Comparison of ENCODE assay signal across 8 mouse cellular contexts in the genomic region with DNA sequence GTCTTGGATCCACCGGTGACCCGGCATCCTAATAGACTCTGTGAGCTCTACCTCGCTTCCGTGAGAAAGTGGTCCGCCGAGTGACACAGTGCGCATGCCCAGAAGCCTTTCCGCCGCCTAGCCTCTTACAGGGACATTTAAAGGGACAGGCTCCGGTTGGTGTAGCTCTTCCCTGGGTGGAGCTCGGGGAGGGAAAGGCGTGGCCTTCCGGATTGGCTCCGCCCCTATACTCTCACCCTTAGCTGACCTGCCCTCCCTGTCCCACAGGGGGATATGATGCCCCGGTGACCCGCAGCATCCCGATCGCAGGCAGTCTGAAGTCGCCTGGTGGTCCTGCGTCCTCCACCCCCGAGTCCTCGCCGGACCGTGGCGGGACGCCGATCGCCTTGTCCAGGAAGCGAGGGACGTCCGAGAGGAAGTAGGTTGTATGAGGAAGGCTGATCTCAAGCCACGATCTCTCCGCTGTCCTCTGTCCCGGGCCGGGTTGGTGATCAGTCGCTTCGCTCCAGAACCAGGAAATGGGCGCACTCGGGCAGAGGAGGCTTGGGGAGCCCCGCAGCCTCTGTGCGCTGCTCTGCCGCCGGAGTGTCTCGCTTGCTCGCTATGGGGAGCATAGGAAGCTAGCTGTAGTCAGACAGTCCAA. TPM values are rescaled to one million over a fixed set of nuclear protein-coding genes. Genes with fewer than 3 reads are reported as not detected.
DNase-seq lines count a peak whose midpoint lies in the region; ATAC-seq and TF ChIP-seq lines count a peak whose summit lies in the region.

A gene (minus strand): TSS at position 139 of the 643 bp plus-strand sequence.
A gene (plus strand): TSS at position 235 of the 643 bp plus-strand sequence.

- H3K27ac ChIP-seq in cortical plate, adult 2 months (ENCODE audit: insufficient read depth, low read length): no peak within 1 kb of the TSS

- H3K27me3 ChIP-seq in megakaryocyte, embryonic 14.5 days (replicated peaks): no peaks in the 10 kb centered on the region

- ATAC-seq in activated CD4-positive, CD25-positive, alpha-beta regulatory T cell, adult 4 months: peak; percentile 97

- peak; percentile 91 to 93 for DNase-seq in gastrocnemius, adult 8-10 months (ENCODE audit: low spot score in 2 of 2)
- peak; percentile 84 for DNase-seq in hindlimb bud, embryonic 11.5 days (ENCODE audit: extremely low spot score, low read depth, low spot score)
- peak; percentile 76 to 90 for DNase-seq in left cerebral cortex, adult 8-10 months (ENCODE audit: low spot score in 2 of 2)
- DNase-seq in right cerebral cortex, postnatal 10 days (ENCODE audit: low spot score in 2 of 2): peak; percentile 94 to 95
- DNase-seq in urinary bladder, postnatal 25 days (ENCODE audit: low spot score): peak; percentile 87

- H3K9me3 ChIP-seq in megakaryocyte, embryonic 14.5 days: 0 out of 2 replicates have a peak, but pooled peaks cover 4% of the 10 kb centered on the region

- TF ChIP-seq CTCF in cortical plate, adult 2 months (IDR thresholded peaks at IDR 0.05; ENCODE audit: extremely low read depth, insufficient read depth, low read length): no peak

- peak; percentile 79 for TF ChIP-seq POLR2A in cortical plate, adult 2 months (IDR thresholded peaks at IDR 0.05; ENCODE audit: extremely low read depth, insufficient read depth, low read length)

- H3K36me3 ChIP-seq in megakaryocyte, embryonic 14.5 days (replicated peaks; ENCODE audit: low read length): peaks cover 57% of the 10 kb centered on the region

- no peaks in the 10 kb centered on the region for H3K4me1 ChIP-seq in cortical plate, adult 2 months (ENCODE audit: control insufficient read depth, insufficient read depth, low read length)
- H3K4me1 ChIP-seq in megakaryocyte, embryonic 14.5 days: peaks cover 31% of the 10 kb centered on the region

- H3K4me3 ChIP-seq in cortical plate, adult 2 months (ENCODE audit: insufficient read depth, low read length): peak within 1 kb of the TSS; percentile 67
- H3K4me3 ChIP-seq in megakaryocyte, embryonic 14.5 days (replicated peaks): peak within 1 kb of the TSS; percentile 100

RNA-seq across cellular contexts. Expression of the first gene that starts in this region (rescaled TPM):
- polyA plus RNA-seq in activated CD4-positive, CD25-positive, alpha-beta regulatory T cell, adult 4 months (2017; shearing (Covaris generic)): 1 to 10 TPM; 7.1 to 8.7 TPM
- polyA plus RNA-seq in cortical plate, adult 2 months (2012; rRNA removed): 3.1 and 3.3 TPM in 2 replicates
- 1 to 10 TPM; 1.2 to 1.9 (median 1.4) TPM for total RNA-seq in gastrocnemius, adult 8-10 months (2022)
- total RNA-seq in left cerebral cortex, adult 8-10 months (2022): 1 to 10 TPM; 2.4 to 5.7 (median 4.2) TPM
- 0.97 and 6.3 TPM in 2 replicates for polyA plus RNA-seq in megakaryocyte, embryonic 14.5 days (2012; ENCODE audit: insufficient read depth, low replicate concordance)

RNA-seq across cellular contexts. Expression of the second gene that starts in this region (rescaled TPM):
- 10 to 100 TPM; 31.4 to 37.2 TPM for polyA plus RNA-seq in activated CD4-positive, CD25-positive, alpha-beta regulatory T cell, adult 4 months (2017; shearing (Covaris generic))
- polyA plus RNA-seq in cortical plate, adult 2 months (2012; rRNA removed): 2.0 and 2.2 TPM in 2 replicates
- 1 to 10 TPM in 3 of 4 experiments, under 1 TPM in 1; 0.73 to 1.9 (median 1.4) TPM for total RNA-seq in gastrocnemius, adult 8-10 months (2022)
- 1 to 10 TPM; 2.2 to 2.8 (median 2.5) TPM for total RNA-seq in left cerebral cortex, adult 8-10 months (2022)
- 0.95 and 5.6 TPM in 2 replicates for polyA plus RNA-seq in megakaryocyte, embryonic 14.5 days (2012; ENCODE audit: insufficient read depth, low replicate concordance)
